Comparison of ENCODE assay signal across 27 mouse cellular contexts in the genomic region with DNA sequence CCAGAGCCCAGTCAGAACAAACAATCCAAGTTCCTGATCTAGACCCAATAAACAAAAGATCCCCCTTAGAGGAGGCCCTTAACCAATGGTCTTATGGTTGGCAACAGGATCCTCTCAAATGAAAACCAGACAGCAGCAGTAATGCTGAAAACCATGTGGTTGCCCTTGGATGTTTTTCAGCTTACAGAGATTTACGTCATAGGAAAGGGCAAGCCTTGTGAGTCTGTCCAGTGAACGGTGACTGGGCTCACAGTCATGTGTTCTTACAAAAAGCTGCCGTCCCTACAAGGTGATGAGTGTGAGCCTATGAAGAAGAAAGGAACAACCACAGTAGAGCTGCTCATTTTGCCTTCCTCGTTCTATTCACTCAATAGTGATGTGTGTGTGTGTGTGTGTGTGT. TPM values are rescaled to one million over a fixed set of nuclear protein-coding genes. Genes with fewer than 3 reads are reported as not detected.
DNase-seq lines count a peak whose midpoint lies in the region; ATAC-seq lines count a peak whose summit lies in the region.
"Had no signal": no experiment of that assay in that cellular context is flagged by ENCODE, and none has a peak within 500 bp of the region (broad histone marks: within the 10 kb centered on the region; RNA-seq: fewer than 3 reads in every experiment).

No protein-coding gene starts in this region.

- no peak overlapping the region for H3K9ac ChIP-seq in liver, embryonic 13.5 days
- H3K9ac ChIP-seq in liver, embryonic 11.5 days (ENCODE audit: low read depth, low read length): no peak overlapping the region
- H3K9ac ChIP-seq: forebrain, embryonic 15.5 days; hindbrain, embryonic 13.5 days; kidney, embryonic 15.5 days; limb, embryonic 12.5 days; midbrain, embryonic 15.5 days; neural tube, embryonic 15.5 days had no signal

- ATAC-seq in liver, embryonic 13.5 days (ENCODE audit: low read depth): no peak
- ATAC-seq in liver, embryonic 11.5 days (replicated peaks; ENCODE audit: low FRiP score): no peak
- ATAC-seq: activated CD4-positive, CD25-positive, alpha-beta regulatory T cell, adult 4 months; forebrain, embryonic 15.5 days; intestine, postnatal 0 days; midbrain, embryonic 15.5 days had no signal

- H3K36me3 ChIP-seq in liver, embryonic 13.5 days: peaks cover 63% of the 10 kb centered on the region
- peaks cover 33% of the 10 kb centered on the region for H3K36me3 ChIP-seq in liver, embryonic 11.5 days (ENCODE audit: control insufficient read depth, insufficient read depth, low read length)
- H3K36me3 ChIP-seq: limb, embryonic 12.5 days had no signal

- H3K27me3 ChIP-seq in liver, embryonic 13.5 days: no peaks in the 10 kb centered on the region
- H3K27me3 ChIP-seq in liver, embryonic 11.5 days (replicated peaks; ENCODE audit: control insufficient read depth, insufficient read depth, low read length): no peaks in the 10 kb centered on the region
- H3K27me3 ChIP-seq: forebrain, embryonic 15.5 days; hindbrain, embryonic 13.5 days; kidney, embryonic 15.5 days; limb, embryonic 12.5 days; midbrain, embryonic 15.5 days; neural tube, embryonic 15.5 days had no signal

- WGBS in liver, embryonic 13.5 days (ENCODE audit: insufficient replicate concordance): 89% methylated on average over 4 of the region's 4 CpGs
- 87% methylated on average over 4 of the region's 4 CpGs for WGBS in liver, embryonic 11.5 days

- H3K9me3 ChIP-seq in liver, embryonic 13.5 days (replicated peaks): no peaks in the 10 kb centered on the region
- no peaks in the 10 kb centered on the region for H3K9me3 ChIP-seq in liver, embryonic 11.5 days (ENCODE audit: control insufficient read depth, low read length)
- H3K9me3 ChIP-seq: forebrain, embryonic 10.5 days; forebrain, embryonic 15.5 days; heart, embryonic 10.5 days; hindbrain, embryonic 13.5 days; kidney, embryonic 15.5 days; limb, embryonic 12.5 days; midbrain, embryonic 10.5 days; midbrain, embryonic 15.5 days; neural tube, embryonic 15.5 days had no signal

- peak; percentile 43 to 77 for DNase-seq in adrenal gland, adult (ENCODE audit: inconsistent age in 2 of 2, low spot score in 1 of 2)
- DNase-seq in adrenal gland, postnatal 4 days (ENCODE audit: low spot score in 2 of 2): no peak
- no peak for DNase-seq in liver, embryonic 13.5 days
- DNase-seq in liver, embryonic 11.5 days (ENCODE audit: low spot score): no peak
- DNase-seq in adrenal gland, postnatal 36 days: peak; percentile 34 to 35
- no peak for DNase-seq in thymus, postnatal 36 days
- DNase-seq in lung, postnatal 10 days: no peak
- DNase-seq: cerebellum, adult 11-12 months; cerebellum, postnatal 10 days; gastrocnemius, postnatal 25 days; heart, postnatal 36 days; kidney, postnatal 25 days; lung, adult 2 months; lung, postnatal 14 days; retina, postnatal 1 day; right cerebral cortex, postnatal 14 days had no signal

- 0 out of 2 replicates have a peak overlapping the region, but pooled peaks have one; percentile 29 for H3K27ac ChIP-seq in liver, embryonic 13.5 days
- no peak overlapping the region for H3K27ac ChIP-seq in liver, embryonic 11.5 days (ENCODE audit: low read depth, low read length)
- H3K27ac ChIP-seq: forebrain, embryonic 10.5 days; forebrain, embryonic 15.5 days; heart, embryonic 10.5 days; hindbrain, embryonic 13.5 days; kidney, embryonic 15.5 days; limb, embryonic 12.5 days; midbrain, embryonic 10.5 days; midbrain, embryonic 15.5 days; neural tube, embryonic 15.5 days had no signal

- H3K4me2 ChIP-seq in liver, embryonic 13.5 days: no peak overlapping the region
- H3K4me2 ChIP-seq in liver, embryonic 11.5 days: no peak overlapping the region
- H3K4me2 ChIP-seq: forebrain, embryonic 15.5 days; hindbrain, embryonic 13.5 days; kidney, embryonic 15.5 days; limb, embryonic 12.5 days; midbrain, embryonic 15.5 days; neural tube, embryonic 15.5 days had no signal

- H3K4me1 ChIP-seq in liver, embryonic 13.5 days (replicated peaks): peaks cover 49% of the 10 kb centered on the region
- peaks cover 34% of the 10 kb centered on the region for H3K4me1 ChIP-seq in liver, embryonic 11.5 days (replicated peaks; ENCODE audit: control insufficient read depth, insufficient read depth, low read length)

- no peak overlapping the region for H3K4me3 ChIP-seq in liver, embryonic 13.5 days (replicated peaks)
- H3K4me3 ChIP-seq in liver, embryonic 11.5 days (ENCODE audit: low read depth, low read length): no peak overlapping the region
- H3K4me3 ChIP-seq: forebrain, embryonic 10.5 days; forebrain, embryonic 15.5 days; heart, embryonic 10.5 days; hindbrain, embryonic 13.5 days; kidney, embryonic 15.5 days; limb, embryonic 12.5 days; midbrain, embryonic 10.5 days; midbrain, embryonic 15.5 days; neural tube, embryonic 15.5 days had no signal

RNA-seq across cellular contexts. Expression of gene Cox11, which starts 22.7 kb away (rescaled TPM):
- 10 to 100 TPM; 22.1 to 23.4 TPM for total RNA-seq in adrenal gland, postnatal 4 days (2021)
- 27.1 and 29.8 TPM in 2 replicates for polyA plus RNA-seq in liver, embryonic 13.5 days (2015; fragmentation: Nextera tagmentation; extraction: Ambion mirVana)
- polyA plus RNA-seq in liver, embryonic 11.5 days (2014; fragmentation: Nextera tagmentation; extraction: Ambion mirVana): 25.9 and 28.8 TPM in 2 replicates
- total RNA-seq in adrenal gland, postnatal 36 days (2021): 10 to 100 TPM; 18.6 to 18.8 TPM

RNA-seq across cellular contexts. Expression of gene Stxbp4, which starts 22.8 kb away (rescaled TPM):
- total RNA-seq in adrenal gland, postnatal 4 days (2021): 10 to 100 TPM; 11.5 to 12.4 TPM
- 7.0 and 9.9 TPM in 2 replicates for polyA plus RNA-seq in liver, embryonic 13.5 days (2015; fragmentation: Nextera tagmentation; extraction: Ambion mirVana)
- polyA plus RNA-seq in liver, embryonic 11.5 days (2014; fragmentation: Nextera tagmentation; extraction: Ambion mirVana): 16.6 and 17.9 TPM in 2 replicates
- 10 to 100 TPM in 1 of 2 experiments, 1 to 10 TPM in 1; 9.1 to 11.4 TPM for total RNA-seq in adrenal gland, postnatal 36 days (2021)

RNA-seq across cellular contexts. Expression of gene Tom1l1, which starts 27.5 kb away (rescaled TPM):
- total RNA-seq in adrenal gland, postnatal 4 days (2021): 10 to 100 TPM; 31.2 to 35.5 TPM
- polyA plus RNA-seq in liver, embryonic 13.5 days (2015; fragmentation: Nextera tagmentation; extraction: Ambion mirVana): 60.7 and 70.4 TPM in 2 replicates
- 60.7 and 66.0 TPM in 2 replicates for polyA plus RNA-seq in liver, embryonic 11.5 days (2014; fragmentation: Nextera tagmentation; extraction: Ambion mirVana)
- 10 to 100 TPM; 43.9 to 68.2 TPM for total RNA-seq in adrenal gland, postnatal 36 days (2021)

Comparison
In these comparisons a context has a peak if more than half of its experiments do, and no peak if none do; other contexts are left out.
1. DNase-seq: peak in adrenal gland, adult (2 of 2) and adrenal gland, postnatal 36 days (2 of 2); none in adrenal gland, postnatal 4 days (0 of 2), liver, embryonic 13.5 days (single experiment), liver, embryonic 11.5 days (single experiment), thymus, postnatal 36 days (0 of 2) and lung, postnatal 10 days (single experiment).